Mouse (Mus musculus) midbrain, embryonic 15.5 days (tissue): Measurements from ENCODE around the gene Dleu7. TPM values are rescaled to one million over a fixed set of nuclear protein-coding genes. Genes with fewer than 3 reads are reported as not detected.

Source experiments
- ATAC-seq: fragments of 200-750 bp; cut with Nextera tagmentation; replicated peaks from 2 replicates; pipeline ENCODE4 v1.8.0; 2017; ENCODE audit warnings: moderate TSS enrichment
- H3K27ac ChIP-seq: fragments of 300-500 bp; sonication (generic); 2 replicates; pipeline ENCODE4 v1.5.1; 2015; ENCODE audit warnings: mild to moderate bottlenecking, inconsistent platforms
- H3K27me3 ChIP-seq: fragments of 300-500 bp; sonication (generic); replicated peaks from 2 replicates; pipeline ENCODE4 v1.6.1; 2015; ENCODE audit warnings: inconsistent platforms
- H3K36me3 ChIP-seq: fragments of 300-500 bp; sonication (generic); replicated peaks from 2 replicates; pipeline ENCODE4 v1.6.1; 2015; ENCODE audit warnings: inconsistent platforms
- H3K4me1 ChIP-seq: fragments of 300-500 bp; sonication (generic); 2 replicates; pipeline ENCODE4 v1.6.1; 2015; ENCODE audit warnings: inconsistent platforms
- H3K4me2 ChIP-seq: fragments of 300-500 bp; sonication (generic); 2 replicates; pipeline ENCODE4 v1.6.1; 2015; ENCODE audit warnings: inconsistent platforms, mild to moderate bottlenecking, moderate library complexity
- H3K4me3 ChIP-seq: fragments of 300-500 bp; sonication (generic); 2 replicates; pipeline ENCODE4 v1.5.1; 2015; ENCODE audit warnings: mild to moderate bottlenecking, inconsistent platforms
- H3K9ac ChIP-seq: fragments of 300-500 bp; sonication (generic); 2 replicates; pipeline ENCODE4 v1.6.1; 2015; ENCODE audit warnings: mild to moderate bottlenecking, inconsistent platforms
- H3K9me3 ChIP-seq: fragments of 300-500 bp; sonication (generic); 2 replicates; pipeline ENCODE4 v1.6.1; 2016; ENCODE audit warnings: inconsistent platforms
- WGBS: fragments of 180-500 bp; shearing (Covaris S2); methylation state at CpG from one replicate; pipeline ENCODE4 v1.1.7; 2015; ENCODE audit warnings: mixed read lengths; 5-methylcytosine and 5-hydroxymethylcytosine counted together
- polyA plus RNA-seq: library from polyadenylated mRNA; unstranded; fragments of >200 nt; fragmentation: Nextera tagmentation; extraction: Ambion mirVana; gene quantifications from 2 replicates; pipeline ENCODE4 v1.2.1, GENCODE M21; 2015

Gene Dleu7
- polyA plus RNA-seq = 12.9 and 14.7 TPM in 2 replicates

- Histone ChIP-seq H3K9ac (peak within 1 kb of the TSS; percentile 66), H3K27me3 (no peaks in the 10 kb centered on the region), H3K4me3 (peak within 1 kb of the TSS; percentile 53), H3K4me2 (peak within 1 kb of the TSS; percentile 91), H3K4me1 (peaks cover 16% of the 10 kb centered on the region), H3K9me3 (no peaks in the 10 kb centered on the region), H3K27ac (peak within 1 kb of the TSS; percentile 48; the same call in 1 of the 2 replicates), H3K36me3 (no peaks in the 10 kb centered on the region)
- ATAC-seq = peak; percentile 89
- under 1% methylated on average over 59 of the region's 60 CpGs for WGBS
These were observed at the start of gene Dleu7, which contains the start of gene Rnaseh2b for GRCm38 (mm10) chr14:62292488-62293339. Dleu7 (minus strand) TSS chr14:62293047. Rnaseh2b (plus strand) TSS chr14:62292589.

GRCm38 (mm10) chr14:62341887-62342642 is 49.2 kb upstream of the Dleu7 start:
- Histone ChIP-seq H3K9ac (no peak overlapping the region), H3K27ac (no peak overlapping the region), H3K27me3 (no peaks in the 10 kb centered on the region), H3K9me3 (no peaks in the 10 kb centered on the region), H3K4me1 (0 out of 2 replicates have a peak, but pooled peaks cover under 1% of the 10 kb centered on the region), H3K4me2 (no peak overlapping the region), H3K4me3 (no peak overlapping the region), H3K36me3 (no peaks in the 10 kb centered on the region)
- 72% methylated on average over 8 of the region's 8 CpGs for WGBS
- ATAC-seq = no peak

- no peak for ATAC-seq
- H3K4me1 ChIP-seq = no peaks in the 10 kb centered on the region
- H3K9ac ChIP-seq = no peak overlapping the region
- H3K4me2 ChIP-seq = no peak overlapping the region
- 93% methylated on average over 1 of the region's 1 CpGs for WGBS
- no peaks in the 10 kb centered on the region for H3K27me3 ChIP-seq
- H3K27ac ChIP-seq = no peak overlapping the region
- H3K36me3 ChIP-seq = no peaks in the 10 kb centered on the region
- no peaks in the 10 kb centered on the region for H3K9me3 ChIP-seq
- H3K4me3 ChIP-seq = no peak overlapping the region
These were observed 46.3 kb upstream of the Dleu7 start for GRCm38 (mm10) chr14:62339196-62339595.

GRCm38 (mm10) chr14:62333909-62334687 is 41.3 kb upstream of the Dleu7 start:
- 78% methylated on average over 9 of the region's 9 CpGs for WGBS
- Histone ChIP-seq H3K27ac (no peak overlapping the region), H3K9me3 (no peaks in the 10 kb centered on the region), H3K4me2 (no peak overlapping the region), H3K4me1 (peaks cover 17% of the 10 kb centered on the region), H3K27me3 (no peaks in the 10 kb centered on the region), H3K9ac (no peak overlapping the region), H3K4me3 (no peak overlapping the region), H3K36me3 (no peaks in the 10 kb centered on the region)
- no peak for ATAC-seq

GRCm38 (mm10) chr14:62331866-62332619 is 39.2 kb upstream of the Dleu7 start:
- H3K4me1 ChIP-seq = peaks cover 17% of the 10 kb centered on the region
- under 1% methylated on average over 62 of the region's 62 CpGs for WGBS
- peak; percentile 94 for ATAC-seq

GRCm38 (mm10) chr14:62331457-62331856 is 38.6 kb upstream of the Dleu7 start:
- WGBS = 17% methylated on average over 6 of the region's 6 CpGs
- H3K27me3 ChIP-seq = no peaks in the 10 kb centered on the region

More at GRCm38 (mm10) chr14:62331866-62332619, 39.2 kb upstream of the Dleu7 start:
- Histone ChIP-seq H3K36me3 (no peaks in the 10 kb centered on the region), H3K9me3 (no peaks in the 10 kb centered on the region), H3K27ac (peak overlapping the region; percentile 88), H3K9ac (peak overlapping the region; percentile 74), H3K4me2 (peak overlapping the region; percentile 84), H3K4me3 (peak overlapping the region; percentile 93), H3K27me3 (no peaks in the 10 kb centered on the region)

GRCm38 (mm10) chr14:62329631-62330030 is 36.8 kb upstream of the Dleu7 start:
- WGBS = 87% methylated on average over 3 of the region's 3 CpGs
- no peaks in the 10 kb centered on the region for H3K27me3 ChIP-seq
- H3K9ac ChIP-seq = no peak overlapping the region
- no peaks in the 10 kb centered on the region for H3K9me3 ChIP-seq
- no peak overlapping the region for H3K27ac ChIP-seq
- H3K36me3 ChIP-seq = no peaks in the 10 kb centered on the region
- peaks cover 17% of the 10 kb centered on the region for H3K4me1 ChIP-seq
- no peak for ATAC-seq
- no peak overlapping the region for H3K4me3 ChIP-seq
- no peak overlapping the region for H3K4me2 ChIP-seq

More at GRCm38 (mm10) chr14:62331457-62331856, 38.6 kb upstream of the Dleu7 start:
- peaks cover 17% of the 10 kb centered on the region for H3K4me1 ChIP-seq
- H3K9ac ChIP-seq = no peak overlapping the region; the same call in 1 of the 2 replicates
- 0 out of 2 replicates have a peak, but pooled peaks have one; percentile 41 for ATAC-seq
- H3K4me2 ChIP-seq = peak overlapping the region; percentile 84
- peak overlapping the region; percentile 93 for H3K4me3 ChIP-seq
- peak overlapping the region; percentile 88; the same call in 1 of the 2 replicates for H3K27ac ChIP-seq
- H3K9me3 ChIP-seq = no peaks in the 10 kb centered on the region
- H3K36me3 ChIP-seq = no peaks in the 10 kb centered on the region

GRCm38 (mm10) chr14:62328606-62329005 is 35.8 kb upstream of the Dleu7 start:
- Histone ChIP-seq H3K27me3 (no peaks in the 10 kb centered on the region), H3K4me1 (peaks cover 17% of the 10 kb centered on the region), H3K4me2 (no peak overlapping the region), H3K36me3 (no peaks in the 10 kb centered on the region), H3K9ac (no peak overlapping the region), H3K4me3 (no peak overlapping the region), H3K9me3 (no peaks in the 10 kb centered on the region), H3K27ac (no peak overlapping the region)
- WGBS = 52% methylated on average over 6 of the region's 6 CpGs
- ATAC-seq = no peak

- Histone ChIP-seq H3K27me3 (no peaks in the 10 kb centered on the region), H3K9me3 (no peaks in the 10 kb centered on the region), H3K4me3 (no peak overlapping the region), H3K4me2 (no peak overlapping the region), H3K36me3 (no peaks in the 10 kb centered on the region), H3K9ac (no peak overlapping the region), H3K4me1 (peaks cover 6% of the 10 kb centered on the region), H3K27ac (no peak overlapping the region)
- no peak for ATAC-seq
- WGBS = 11% methylated on average over 2 of the region's 2 CpGs
These were observed 34.3 kb upstream of the Dleu7 start for GRCm38 (mm10) chr14:62327171-62327570.

- H3K9me3 ChIP-seq = no peaks in the 10 kb centered on the region
- no peaks in the 10 kb centered on the region for H3K27me3 ChIP-seq
- H3K4me3 ChIP-seq = no peak overlapping the region
- no peak overlapping the region for H3K4me2 ChIP-seq
- 82% methylated on average over 3 of the region's 3 CpGs for WGBS
- no peaks in the 10 kb centered on the region for H3K4me1 ChIP-seq
- H3K36me3 ChIP-seq = no peaks in the 10 kb centered on the region
- 0 out of 2 replicates have a peak overlapping the region, but pooled peaks have one; percentile 5 for H3K9ac ChIP-seq
- no peak overlapping the region for H3K27ac ChIP-seq
- no peak for ATAC-seq
These were observed 33.2 kb upstream of the Dleu7 start for GRCm38 (mm10) chr14:62326026-62326425.

- 91% methylated on average over 5 of the region's 5 CpGs for WGBS
These were observed 32.1 kb upstream of the Dleu7 start for GRCm38 (mm10) chr14:62324943-62325342.

More at GRCm38 (mm10) chr14:62324943-62325342, 32.1 kb upstream of the Dleu7 start:
- Histone ChIP-seq H3K4me3 (no peak overlapping the region), H3K4me1 (no peaks in the 10 kb centered on the region), H3K9me3 (no peaks in the 10 kb centered on the region), H3K36me3 (no peaks in the 10 kb centered on the region), H3K27me3 (no peaks in the 10 kb centered on the region), H3K27ac (no peak overlapping the region), H3K9ac (no peak overlapping the region), H3K4me2 (no peak overlapping the region)
- no peak for ATAC-seq
